Mouse (Mus musculus): ENCODE measurements around the gene Fam166a. TPM values are rescaled to one million over a fixed set of nuclear protein-coding genes. Genes with fewer than 3 reads are reported as not detected.

The Fam166a gene
- total RNA-seq, 2 experiments from 2014 or later = not detected

DNA sequence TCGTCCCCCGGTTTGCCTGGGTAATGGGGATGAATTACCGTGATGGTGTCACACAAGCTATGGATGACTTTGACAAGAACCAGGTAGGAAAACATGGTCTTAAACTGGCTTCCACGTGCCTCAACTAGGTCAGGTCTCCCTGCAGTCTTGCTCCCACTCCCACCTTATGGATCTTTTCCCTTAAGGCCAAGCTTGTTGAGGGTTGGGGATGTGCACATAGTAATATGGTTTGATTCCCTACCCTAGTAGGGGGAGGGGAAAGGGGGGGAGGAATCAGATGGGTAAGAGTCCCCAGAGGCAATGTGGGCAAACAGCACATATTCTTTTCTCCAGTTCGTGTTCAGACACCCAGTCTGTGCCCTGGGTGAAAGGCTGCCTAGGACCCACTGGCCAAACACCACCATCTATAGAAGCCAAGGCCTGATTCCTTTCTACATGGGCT, 2.8 kb downstream of the Fam166a start:
- no peak for DNase-seq (ENCODE audit: low spot score)

GRCm38 (mm10) chr2:25223681-25224491, 5.3 kb downstream of the Fam166a start:
- DNase-seq (ENCODE audit: low spot score) = peak; percentile 87

GRCm38 (mm10) chr2:25224492-25224765, 5.9 kb downstream of the Fam166a start, which contains the start of gene Tubb4b:
Gene Tubb4b (minus strand): TSS chr2:25224702.
- no peak for DNase-seq (ENCODE audit: low spot score)

DNA sequence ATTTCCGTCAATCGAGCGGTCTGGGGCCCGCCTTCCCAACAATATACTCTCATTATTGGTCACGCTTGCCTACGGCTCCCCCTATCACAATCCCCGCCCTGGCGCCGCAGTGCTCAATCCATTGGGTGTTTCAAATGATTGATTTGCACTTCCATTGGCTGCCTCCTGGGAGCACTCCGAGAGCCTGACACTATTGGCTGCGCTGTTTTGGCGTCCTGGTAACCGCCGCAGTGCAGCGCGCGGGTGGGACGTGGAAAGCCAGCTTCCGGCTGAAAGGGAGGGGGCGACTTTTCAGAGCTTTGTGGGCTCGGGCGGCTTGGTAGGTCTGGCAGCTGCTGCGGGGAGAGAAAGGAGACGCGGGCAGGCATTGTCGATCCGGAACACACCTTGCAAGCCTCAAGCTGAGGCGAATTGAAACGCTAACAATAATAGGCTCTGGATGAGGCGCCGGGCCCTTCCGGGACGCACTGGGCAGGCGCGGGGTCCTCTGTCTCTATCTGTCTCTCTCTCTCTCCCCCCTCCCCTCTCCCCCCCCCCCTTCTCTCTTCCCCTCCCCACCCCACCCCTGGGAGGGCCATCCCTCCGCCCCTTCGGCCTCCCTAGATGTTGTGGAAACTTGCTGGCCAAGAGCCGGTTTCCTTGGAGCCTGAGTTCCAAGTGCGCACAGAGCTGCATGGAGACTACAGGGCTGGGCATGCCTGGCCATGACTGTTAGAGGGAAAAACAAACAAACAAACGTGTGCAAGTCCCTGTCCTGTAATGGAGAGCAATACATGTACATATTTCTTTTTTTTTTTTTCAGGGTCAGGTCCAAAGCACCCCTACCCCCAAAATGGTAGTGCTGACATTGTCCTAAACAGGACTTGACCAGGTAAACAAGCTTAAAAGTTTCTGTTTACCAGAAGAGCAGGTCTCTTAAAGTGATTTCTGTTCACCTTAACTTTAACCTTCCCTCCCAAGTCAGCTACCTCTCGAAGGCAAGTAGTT, 6.5 kb downstream of the Fam166a start:
- peak; percentile 99 for DNase-seq (ENCODE audit: low spot score)

- no peak for DNase-seq (ENCODE audit: low spot score)
Observed at GRCm38 (mm10) chr2:25225811-25226379, 7.3 kb downstream of the Fam166a start.

DNA sequence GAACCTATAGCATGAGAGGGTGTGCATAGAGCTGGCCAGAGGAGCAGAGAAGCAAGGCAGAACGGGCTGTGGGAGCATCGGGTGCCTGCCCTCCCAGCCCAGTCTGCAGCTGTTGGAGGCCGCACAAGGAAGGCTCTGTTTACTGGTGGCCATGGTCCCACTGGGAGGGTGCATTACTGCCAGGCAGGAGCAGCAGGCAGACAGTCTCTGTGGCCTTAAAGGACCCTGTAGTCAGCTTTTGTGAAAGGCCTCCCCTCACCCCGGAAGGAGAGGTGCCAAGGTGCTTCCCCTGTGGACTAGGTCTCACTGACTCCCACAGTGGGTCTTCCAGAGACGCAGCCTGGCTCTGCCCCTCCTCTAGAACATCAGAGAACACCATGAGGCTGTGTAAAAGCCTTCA, 8.3 kb downstream of the Fam166a start:
- peak; percentile 65 for DNase-seq (ENCODE audit: low spot score)

DNA sequence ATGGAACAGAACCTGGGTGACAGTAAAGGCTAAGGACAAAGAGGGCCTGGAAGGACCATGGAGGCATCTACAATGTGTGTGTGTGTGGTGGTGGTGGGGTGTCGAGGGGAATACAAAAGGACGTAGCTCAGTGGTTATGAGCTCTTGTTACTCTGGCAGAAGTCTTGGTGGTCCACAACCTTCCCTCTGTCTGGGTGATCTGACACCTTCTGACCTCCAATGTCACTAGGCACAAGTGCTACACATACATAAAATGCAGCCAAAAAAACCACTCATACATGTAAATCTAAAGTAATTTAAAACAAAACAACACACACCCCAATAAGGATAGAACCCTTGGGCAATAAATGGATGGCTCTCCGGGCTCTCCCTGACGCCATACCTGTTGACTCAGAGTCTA, 8.9 kb downstream of the Fam166a start:
- no peak for DNase-seq (ENCODE audit: low spot score)

- peak; percentile 90 for DNase-seq (ENCODE audit: low spot score)
Observed at GRCm38 (mm10) chr2:25228431-25228889, 9.9 kb downstream of the Fam166a start.

DNA sequence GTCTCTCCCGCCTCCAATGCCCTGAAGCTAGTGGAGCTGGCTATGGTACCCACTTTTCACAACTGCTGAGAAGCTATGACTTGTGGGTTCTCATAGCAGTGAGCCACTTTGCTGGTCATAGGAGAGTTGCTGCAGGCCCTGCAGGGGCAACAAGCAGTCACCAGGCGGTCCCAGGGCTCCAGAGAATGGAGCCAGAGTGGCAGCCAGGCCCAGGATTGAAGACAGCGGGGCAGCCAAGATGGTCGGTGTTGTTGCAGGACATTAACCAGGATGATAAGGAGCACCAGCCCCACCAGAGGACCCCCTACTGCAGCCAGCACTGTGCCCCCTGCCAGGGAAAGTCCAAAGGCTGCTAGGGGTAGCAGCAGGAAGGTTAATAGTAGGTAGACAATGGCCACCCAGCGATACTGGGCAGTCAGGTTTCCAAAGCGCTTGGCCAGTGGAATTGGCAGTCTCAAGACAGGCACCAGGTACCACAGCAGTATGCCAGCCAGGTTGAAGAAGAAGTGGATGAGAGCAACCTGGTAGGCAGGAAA, 10.5 kb downstream of the Fam166a start:
- DNase-seq (ENCODE audit: low spot score) = no peak

GRCm38 (mm10) chr2:25229582-25229981, 11.0 kb downstream of the Fam166a start:
- DNase-seq (ENCODE audit: low spot score) = no peak

GRCm38 (mm10) chr2:25230581-25230980, 12.0 kb downstream of the Fam166a start:
- DNase-seq (ENCODE audit: low spot score) = no peak

- no peak for DNase-seq (ENCODE audit: low spot score)
Observed at GRCm38 (mm10) chr2:25231038-25231437, 12.5 kb downstream of the Fam166a start.

DNA sequence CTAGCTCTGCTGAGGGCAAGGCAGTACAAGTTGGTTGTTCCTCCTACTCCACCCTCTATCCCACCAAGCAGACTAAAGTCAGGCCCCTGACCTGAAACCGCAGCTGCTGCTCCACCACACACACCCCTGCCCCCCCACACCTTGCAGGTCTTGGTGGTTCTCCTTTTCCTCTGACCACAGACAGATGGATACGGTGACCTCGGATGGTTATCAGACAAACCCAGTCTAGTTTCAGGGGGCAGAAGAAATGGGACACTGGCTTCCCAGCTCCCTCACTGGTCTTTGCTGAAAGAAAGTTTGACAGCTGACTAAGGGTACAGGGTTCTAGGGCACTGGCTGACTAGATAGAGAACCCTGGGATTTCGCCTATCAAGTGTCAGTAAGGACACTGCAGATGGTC, 14.9 kb downstream of the Fam166a start:
- DNase-seq (ENCODE audit: low spot score) = no peak

GRCm38 (mm10) chr2:25234050-25234449, 15.5 kb downstream of the Fam166a start, which contains the start of gene Slc34a3:
Gene Slc34a3 (minus strand): TSS chr2:25234364.
- no peak for DNase-seq (ENCODE audit: low spot score)

DNA sequence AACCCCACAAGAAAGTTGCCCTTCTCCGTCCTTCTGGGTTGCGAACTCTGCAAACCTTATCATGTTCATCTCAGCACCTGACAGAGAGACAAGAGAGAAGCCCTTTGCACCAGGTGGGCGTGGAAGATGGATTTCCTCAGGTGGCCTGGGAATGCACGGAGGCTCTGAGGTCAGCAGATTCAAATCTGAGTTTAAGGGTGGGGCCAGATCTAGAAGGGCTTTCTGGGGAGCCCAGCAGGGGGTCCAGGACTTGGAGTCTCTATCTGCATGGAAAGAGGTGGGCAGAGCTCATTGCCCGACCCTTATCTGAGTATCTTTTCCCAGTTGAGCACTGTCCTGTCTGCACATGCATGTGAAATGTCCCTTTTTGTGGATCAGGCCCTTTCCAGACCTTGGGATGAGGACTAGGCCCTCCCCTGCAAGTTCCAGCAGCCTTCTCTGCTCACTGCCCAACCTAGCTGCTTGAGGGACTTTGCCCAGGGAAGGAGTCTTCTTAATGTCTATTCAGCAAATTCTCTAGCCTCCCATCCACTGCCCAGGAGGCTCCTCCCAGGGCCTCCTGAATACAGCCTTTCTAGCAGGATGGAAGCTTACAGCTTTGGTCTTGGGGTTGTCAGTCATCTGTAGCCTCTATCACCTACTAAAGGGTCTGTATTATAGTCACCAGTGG, 16.1 kb downstream of the Fam166a start:
- DNase-seq (ENCODE audit: low spot score) = no peak

DNA sequence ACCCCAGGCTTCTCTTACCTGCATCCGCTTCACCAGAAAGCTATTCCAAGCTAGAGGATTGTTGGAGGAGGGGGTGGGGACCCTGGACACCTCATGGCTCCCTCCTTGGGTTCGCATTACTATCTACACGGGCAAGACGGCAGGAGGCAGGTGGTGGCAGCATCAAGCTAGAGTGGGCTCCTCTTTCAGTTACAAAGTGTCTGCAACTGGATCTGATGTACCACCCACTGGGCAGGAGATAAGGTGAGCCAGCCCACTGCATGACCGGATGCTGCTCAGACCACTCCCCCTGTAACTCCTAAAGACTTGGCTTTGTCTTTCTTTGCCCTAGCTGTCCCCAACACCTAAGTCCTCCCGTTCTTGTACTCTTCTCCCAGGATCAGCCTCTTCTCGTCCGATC, 18.1 kb downstream of the Fam166a start, which contains the start of gene Rnf224:
TSS of gene Rnf224 (minus strand) at position 174 of the 400 bp plus-strand sequence.
- DNase-seq (ENCODE audit: low spot score) = no peak

DNA sequence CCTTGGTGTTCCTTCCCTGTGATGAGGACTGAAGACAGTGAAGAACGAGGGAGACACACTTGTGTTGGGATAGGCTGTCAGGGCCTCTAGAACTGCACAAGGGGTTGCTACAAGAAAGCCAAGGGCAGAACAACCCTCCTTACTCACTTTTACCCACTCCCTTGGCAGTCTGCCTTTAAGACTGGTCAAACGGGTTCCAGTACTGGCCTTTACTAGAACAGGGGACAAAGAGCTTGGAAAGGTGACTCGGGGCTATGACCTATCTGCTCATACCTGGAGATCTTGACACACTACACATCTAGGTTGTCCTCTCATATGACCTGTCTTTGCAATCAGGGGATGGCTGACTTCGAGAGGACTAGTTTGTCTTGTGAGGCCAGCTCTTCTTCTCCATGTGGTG, 19.0 kb downstream of the Fam166a start:
- no peak for DNase-seq (ENCODE audit: low spot score)

- DNase-seq (ENCODE audit: low spot score) = no peak
Observed at GRCm38 (mm10) chr2:25238106-25238505, 19.6 kb downstream of the Fam166a start.

DNA sequence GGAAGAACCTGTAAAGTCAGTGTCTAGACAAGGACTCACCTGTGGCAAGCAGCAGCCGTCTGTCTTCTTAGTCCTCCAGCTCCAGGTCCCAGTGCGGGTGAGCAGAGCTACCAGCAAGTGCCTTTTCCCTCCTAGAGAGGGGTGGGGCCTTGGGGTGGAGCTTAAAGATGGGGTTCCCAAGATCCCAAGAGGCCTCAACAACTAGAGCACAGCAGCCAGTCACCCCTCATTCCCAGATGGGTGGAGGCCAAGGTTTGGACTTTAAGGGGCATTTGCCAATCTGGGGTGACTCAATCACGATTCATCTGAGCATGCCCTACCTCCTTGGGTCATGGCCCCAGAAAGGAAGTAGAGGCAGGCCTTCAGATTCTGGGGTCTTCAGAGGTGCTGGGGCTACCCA, 21.2 kb downstream of the Fam166a start:
- DNase-seq (ENCODE audit: low spot score) = no peak

DNA sequence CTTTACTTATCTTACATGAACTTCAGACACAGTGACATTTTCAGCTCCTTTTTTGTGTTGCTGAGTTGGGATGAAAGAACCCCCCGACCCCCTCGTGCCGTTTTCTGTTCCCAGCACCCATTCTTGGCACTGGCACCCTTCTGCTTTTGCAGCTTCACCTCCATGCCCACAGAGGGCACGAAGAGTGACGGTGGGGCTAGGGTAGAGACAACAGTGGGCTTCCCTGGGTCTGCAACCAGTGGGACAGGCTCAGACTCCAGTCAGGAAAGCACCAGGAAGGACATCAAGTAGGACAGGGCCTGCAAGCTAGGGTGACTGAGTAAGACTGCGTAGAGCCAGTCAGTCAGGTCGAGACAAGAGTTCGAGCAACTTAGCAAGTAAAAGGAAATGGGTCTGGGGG, 21.8 kb downstream of the Fam166a start:
- DNase-seq (ENCODE audit: low spot score) = no peak

Data from gastrocnemius, adult 18-20 months (tissue).